Mouse (Mus musculus): ENCODE measurements around the gene Arhgef28. TPM values are rescaled to one million over a fixed set of nuclear protein-coding genes. Genes with fewer than 3 reads are reported as not detected.

Gene Arhgef28
- polyA plus RNA-seq, 1 experiment from 2014 or later: 0.74 TPM

GRCm38 (mm10) chr13:97892089-97892884, 314.0 kb downstream of the Arhgef28 start:
- WGBS (ENCODE audit: insufficient replicate concordance): 77% methylated on average over 15 of the region's 15 CpGs
- TF ChIP-seq EP300 (IDR thresholded peaks at IDR 0.05; ENCODE audit: low read depth) (no peak), CTCF (IDR thresholded peaks at IDR 0.05; ENCODE audit: low read depth) (no peak)
- Histone ChIP-seq H3K9ac (replicated peaks) (no peak overlapping the region), H3K27ac (ENCODE audit: low read depth) (no peak overlapping the region), H3K4me2 (ENCODE audit: low read depth, low read length) (no peak overlapping the region), H3K36me3 (replicated peaks; ENCODE audit: insufficient read depth, low read length) (no peaks in the 10 kb centered on the region), H3K4me1 (ENCODE audit: insufficient read depth) (no peaks in the 10 kb centered on the region), H3K27me3 (ENCODE audit: insufficient read depth, low read length) (no peaks in the 10 kb centered on the region), H3K9me3 (ENCODE audit: low read length) (no peaks in the 10 kb centered on the region), H3K4me3 (ENCODE audit: low read depth, low read length) (no peak overlapping the region)
- no peak for ATAC-seq
- DNase-seq: no peak

- no peaks in the 10 kb centered on the region for H3K9me3 ChIP-seq (ENCODE audit: low read length)
- H3K27ac ChIP-seq (ENCODE audit: low read depth): no peak overlapping the region
- 67% methylated on average over 6 of the region's 6 CpGs for WGBS (ENCODE audit: insufficient replicate concordance)
- H3K4me3 ChIP-seq (ENCODE audit: low read depth, low read length): no peak overlapping the region
- no peak overlapping the region for H3K9ac ChIP-seq (replicated peaks)
- no peaks in the 10 kb centered on the region for H3K27me3 ChIP-seq (ENCODE audit: insufficient read depth, low read length)
- H3K36me3 ChIP-seq (replicated peaks; ENCODE audit: insufficient read depth, low read length): no peaks in the 10 kb centered on the region
- TF ChIP-seq EP300 (IDR thresholded peaks at IDR 0.05; ENCODE audit: low read depth) (no peak), CTCF (IDR thresholded peaks at IDR 0.05; ENCODE audit: low read depth) (no peak)
- ATAC-seq (no peak), DNase-seq (no peak)
- no peak overlapping the region for H3K4me2 ChIP-seq (ENCODE audit: low read depth, low read length)
- H3K4me1 ChIP-seq (ENCODE audit: insufficient read depth): no peaks in the 10 kb centered on the region
These were observed 318.2 kb downstream of the Arhgef28 start for GRCm38 (mm10) chr13:97888046-97888445.

GRCm38 (mm10) chr13:97887558-97887957, 318.7 kb downstream of the Arhgef28 start:
- Histone ChIP-seq H3K4me3 (ENCODE audit: low read depth, low read length) (no peak overlapping the region), H3K4me2 (ENCODE audit: low read depth, low read length) (no peak overlapping the region), H3K27me3 (ENCODE audit: insufficient read depth, low read length) (no peaks in the 10 kb centered on the region), H3K36me3 (replicated peaks; ENCODE audit: insufficient read depth, low read length) (no peaks in the 10 kb centered on the region), H3K9ac (replicated peaks) (no peak overlapping the region), H3K27ac (ENCODE audit: low read depth) (no peak overlapping the region), H3K4me1 (ENCODE audit: insufficient read depth) (no peaks in the 10 kb centered on the region), H3K9me3 (ENCODE audit: low read length) (no peaks in the 10 kb centered on the region)
- TF ChIP-seq EP300 (IDR thresholded peaks at IDR 0.05; ENCODE audit: low read depth): no peak
- TF ChIP-seq CTCF (IDR thresholded peaks at IDR 0.05; ENCODE audit: low read depth): no peak
- 63% methylated on average over 7 of the region's 7 CpGs for WGBS (ENCODE audit: insufficient replicate concordance)
- no peak for ATAC-seq
- DNase-seq: no peak

DNA sequence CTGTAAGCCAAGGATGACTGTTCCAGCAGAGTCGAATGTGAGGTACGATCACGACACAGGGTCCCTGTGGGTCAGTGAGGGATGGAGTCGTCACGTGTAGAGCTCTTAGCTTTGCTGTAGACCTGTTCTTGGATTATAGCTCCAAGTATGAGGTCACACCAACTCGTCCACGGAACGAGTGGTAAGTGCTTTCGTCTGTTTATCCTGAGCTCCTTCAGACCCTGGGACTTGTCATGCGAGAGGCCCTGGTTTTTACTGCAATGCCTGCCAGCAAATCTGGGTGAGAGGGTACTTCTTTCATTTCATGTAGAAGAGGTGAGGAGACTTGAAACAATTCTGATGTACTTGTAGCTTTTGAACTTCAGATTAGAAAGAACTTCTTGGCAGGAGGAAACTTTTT, 322.6 kb downstream of the Arhgef28 start:
- Histone ChIP-seq H3K9me3 (ENCODE audit: low read length) (no peaks in the 10 kb centered on the region), H3K36me3 (replicated peaks; ENCODE audit: insufficient read depth, low read length) (no peaks in the 10 kb centered on the region), H3K27ac (ENCODE audit: low read depth) (no peak overlapping the region), H3K4me2 (ENCODE audit: low read depth, low read length) (no peak overlapping the region), H3K9ac (replicated peaks) (no peak overlapping the region), H3K4me3 (ENCODE audit: low read depth, low read length) (no peak overlapping the region), H3K27me3 (ENCODE audit: insufficient read depth, low read length) (no peaks in the 10 kb centered on the region), H3K4me1 (ENCODE audit: insufficient read depth) (no peaks in the 10 kb centered on the region)
- ATAC-seq (no peak), DNase-seq (no peak)
- TF ChIP-seq CTCF (IDR thresholded peaks at IDR 0.05; ENCODE audit: low read depth) (no peak), EP300 (IDR thresholded peaks at IDR 0.05; ENCODE audit: low read depth) (no peak)
- 79% methylated on average over 10 of the region's 10 CpGs for WGBS (ENCODE audit: insufficient replicate concordance)

- TF ChIP-seq EP300 (IDR thresholded peaks at IDR 0.05; ENCODE audit: low read depth) (no peak), CTCF (IDR thresholded peaks at IDR 0.05; ENCODE audit: low read depth) (no peak)
- H3K9ac ChIP-seq (replicated peaks): no peak overlapping the region
- no peaks in the 10 kb centered on the region for H3K36me3 ChIP-seq (replicated peaks; ENCODE audit: insufficient read depth, low read length)
- no peak overlapping the region for H3K27ac ChIP-seq (ENCODE audit: low read depth)
- ATAC-seq: no peak
- H3K9me3 ChIP-seq (ENCODE audit: low read length): no peaks in the 10 kb centered on the region
- no peaks in the 10 kb centered on the region for H3K27me3 ChIP-seq (ENCODE audit: insufficient read depth, low read length)
- no peak overlapping the region for H3K4me2 ChIP-seq (ENCODE audit: low read depth, low read length)
- 71% methylated on average over 4 of the region's 4 CpGs for WGBS (ENCODE audit: insufficient replicate concordance)
- DNase-seq: no peak
- H3K4me3 ChIP-seq (ENCODE audit: low read depth, low read length): no peak overlapping the region
- H3K4me1 ChIP-seq (ENCODE audit: insufficient read depth): no peaks in the 10 kb centered on the region
These were observed 329.8 kb downstream of the Arhgef28 start for GRCm38 (mm10) chr13:97876450-97876849.

GRCm38 (mm10) chr13:97876031-97876430, 330.2 kb downstream of the Arhgef28 start:
- no peak for ATAC-seq
- H3K9me3 ChIP-seq (ENCODE audit: low read length): no peaks in the 10 kb centered on the region
- H3K4me2 ChIP-seq (ENCODE audit: low read depth, low read length): no peak overlapping the region
- 80% methylated on average over 6 of the region's 6 CpGs for WGBS (ENCODE audit: insufficient replicate concordance)
- TF ChIP-seq EP300 (IDR thresholded peaks at IDR 0.05; ENCODE audit: low read depth) (no peak), CTCF (IDR thresholded peaks at IDR 0.05; ENCODE audit: low read depth) (no peak)
- no peak overlapping the region for H3K27ac ChIP-seq (ENCODE audit: low read depth)
- H3K4me3 ChIP-seq (ENCODE audit: low read depth, low read length): no peak overlapping the region
- no peak overlapping the region for H3K9ac ChIP-seq (replicated peaks)
- no peaks in the 10 kb centered on the region for H3K4me1 ChIP-seq (ENCODE audit: insufficient read depth)
- H3K27me3 ChIP-seq (ENCODE audit: insufficient read depth, low read length): no peaks in the 10 kb centered on the region
- H3K36me3 ChIP-seq (replicated peaks; ENCODE audit: insufficient read depth, low read length): no peaks in the 10 kb centered on the region
- no peak for DNase-seq
